Mouse (Mus musculus) yolk sac, embryonic 10.5 days (tissue): ENCODE measurements around the gene Myadml2.

Experiments used
- DNase-seq: peaks from one replicate; pipeline ENCODE4 v3.0.0-alpha.2; 2017; ENCODE audit warnings: low spot score

The Myadml2 gene

GRCm38 (mm10) chr11:120629341-120629730 lies 18.6 kb downstream of the Myadml2 start:
- DNase-seq = no peak

GRCm38 (mm10) chr11:120628601-120629340 lies 19.2 kb downstream of the Myadml2 start:
- DNase-seq = no peak

GRCm38 (mm10) chr11:120627468-120628300 lies 20.3 kb downstream of the Myadml2 start:
- DNase-seq = no peak

DNA sequence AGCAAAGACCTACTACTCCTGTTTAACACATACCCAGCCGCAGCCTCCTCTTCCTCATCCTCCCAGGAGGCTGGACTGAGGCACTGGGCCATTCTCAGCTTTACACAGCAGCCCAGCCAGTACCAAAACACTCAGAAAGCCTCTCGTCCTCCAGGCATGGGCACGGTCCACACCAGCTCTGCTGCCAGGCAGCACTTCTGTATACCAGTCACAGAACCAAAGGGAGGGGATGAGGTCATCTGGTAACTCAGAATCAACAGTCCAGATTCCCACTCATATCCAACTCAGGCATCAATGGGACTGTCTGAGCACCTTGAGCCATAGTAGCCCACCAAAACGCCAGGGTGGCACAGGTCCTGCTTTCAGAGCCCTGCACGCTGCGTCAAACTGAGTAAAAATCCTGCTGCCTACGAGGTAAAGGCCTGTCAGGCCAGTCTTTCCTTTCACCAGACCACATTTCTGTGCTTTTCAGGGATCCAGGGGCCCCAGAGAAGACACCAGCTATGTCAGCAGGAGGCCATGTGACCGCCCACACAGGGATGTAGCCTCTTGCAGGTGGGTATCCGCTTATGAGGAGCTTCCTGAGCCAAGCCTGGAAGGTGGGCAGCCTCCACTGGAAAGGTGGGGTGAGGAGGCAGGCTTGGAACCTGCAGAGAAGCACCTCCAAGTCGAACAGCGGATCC lies 21.0 kb downstream of the Myadml2 start:
- DNase-seq = no peak

DNA sequence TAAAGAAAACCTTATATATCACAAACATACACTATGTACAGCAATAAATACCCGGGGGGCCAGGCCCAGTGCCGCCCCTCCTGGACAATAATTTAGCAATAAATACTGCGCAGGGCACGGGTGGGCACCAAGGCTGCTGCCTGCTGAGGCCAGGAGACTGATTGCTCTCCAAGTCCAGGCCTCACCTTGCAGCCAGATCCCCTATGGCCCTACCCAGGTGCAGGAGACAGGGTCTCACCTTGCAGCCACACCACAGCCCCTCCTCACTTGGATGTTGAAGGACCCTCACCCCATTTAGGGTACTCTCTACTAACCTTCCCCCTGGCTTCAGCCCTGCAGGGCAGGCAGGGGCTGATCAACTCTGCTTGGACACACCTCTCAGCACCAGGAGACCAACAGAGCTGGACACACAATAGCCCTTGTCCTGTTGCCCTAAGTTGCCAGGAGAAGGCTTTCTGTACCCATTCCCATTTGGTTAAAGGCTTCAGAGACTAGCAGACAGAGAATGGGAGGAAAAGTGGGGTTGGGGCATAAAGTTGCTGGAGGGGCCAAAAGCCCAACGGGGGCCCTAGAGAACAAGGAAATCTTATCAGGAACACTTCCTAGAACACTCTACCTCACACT lies 22.7 kb downstream of the Myadml2 start, which contains the start of gene Sirt7:
TSS of gene Sirt7 (minus strand) at position 89 of the 624 bp plus-strand sequence.
- no peak for DNase-seq

DNA sequence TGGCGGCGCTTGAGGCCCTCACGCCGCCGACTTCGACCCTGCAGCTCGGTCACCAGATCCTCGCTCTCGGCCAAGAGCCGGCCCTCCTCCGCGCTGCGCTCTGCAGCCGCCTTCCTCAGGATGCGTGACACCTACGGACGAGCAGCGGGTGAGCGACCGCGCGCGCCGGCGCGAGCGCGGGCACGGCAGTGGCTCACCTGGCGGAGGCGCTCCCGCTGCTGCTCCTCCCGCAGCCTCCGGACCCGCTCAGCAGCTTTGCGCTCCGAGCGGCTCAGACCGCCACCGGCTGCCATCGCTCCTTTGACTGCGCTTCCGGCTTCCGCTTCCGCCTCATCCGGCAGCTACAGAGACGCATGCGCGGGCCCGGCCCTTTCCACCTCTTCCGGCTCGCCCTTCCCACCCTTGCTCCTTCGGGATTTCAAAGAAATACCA lies 23.3 kb downstream of the Myadml2 start:
- peak; percentile 89 for DNase-seq

DNA sequence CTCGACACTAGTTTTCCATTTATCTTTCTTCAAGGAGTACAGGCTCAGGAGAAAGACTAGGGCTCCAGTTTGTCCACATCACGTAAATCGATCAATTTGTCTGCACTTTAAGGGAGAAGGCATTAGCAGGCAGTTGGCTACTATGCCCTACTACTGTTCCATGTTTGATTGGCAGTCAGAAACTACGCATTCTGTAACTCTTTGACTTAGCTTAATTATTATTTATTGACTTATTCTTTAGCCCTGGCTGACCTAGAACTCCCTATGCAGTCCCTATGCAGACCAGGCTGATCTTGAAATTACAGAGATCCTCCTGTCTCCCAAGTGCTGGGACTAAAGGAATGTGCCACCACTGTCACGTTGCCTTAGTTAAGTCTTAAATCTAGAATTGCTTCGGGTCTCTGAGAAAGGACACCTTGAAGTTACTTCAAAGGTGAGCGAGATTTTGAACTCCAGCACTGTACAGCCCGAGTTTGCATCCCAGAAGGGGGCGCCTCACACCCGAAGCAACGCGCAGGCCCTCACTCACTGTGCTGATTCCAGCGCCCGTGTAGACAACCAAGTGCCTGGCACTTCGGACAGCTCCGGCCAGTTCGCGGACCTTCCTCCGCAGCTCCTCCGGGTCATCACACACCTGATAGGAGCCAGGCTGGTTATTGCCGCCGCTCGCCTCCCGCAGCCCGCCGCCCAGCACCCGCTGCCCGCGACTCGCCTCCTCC lies 23.8 kb downstream of the Myadml2 start:
- DNase-seq = peak; percentile 77

DNA sequence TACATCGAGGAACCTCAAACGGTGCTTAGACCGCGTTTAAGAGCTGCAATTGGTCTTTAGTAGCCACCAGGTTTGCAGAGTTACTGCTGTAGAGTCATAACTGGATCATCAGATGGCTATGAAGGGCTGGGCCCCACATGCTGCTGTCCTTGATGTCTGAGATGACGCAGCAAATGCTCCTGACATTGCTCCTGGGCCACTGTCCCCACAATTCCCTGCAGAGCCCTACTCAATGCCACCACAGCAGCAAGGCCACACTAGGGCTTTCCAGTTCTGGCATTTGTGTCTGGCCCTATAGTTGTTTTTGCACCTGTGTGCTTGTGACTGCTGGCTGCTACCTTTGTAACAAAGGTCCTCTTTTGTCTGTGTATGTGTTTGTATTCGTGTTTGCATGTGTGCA lies 25.2 kb downstream of the Myadml2 start:
- no peak for DNase-seq

DNA sequence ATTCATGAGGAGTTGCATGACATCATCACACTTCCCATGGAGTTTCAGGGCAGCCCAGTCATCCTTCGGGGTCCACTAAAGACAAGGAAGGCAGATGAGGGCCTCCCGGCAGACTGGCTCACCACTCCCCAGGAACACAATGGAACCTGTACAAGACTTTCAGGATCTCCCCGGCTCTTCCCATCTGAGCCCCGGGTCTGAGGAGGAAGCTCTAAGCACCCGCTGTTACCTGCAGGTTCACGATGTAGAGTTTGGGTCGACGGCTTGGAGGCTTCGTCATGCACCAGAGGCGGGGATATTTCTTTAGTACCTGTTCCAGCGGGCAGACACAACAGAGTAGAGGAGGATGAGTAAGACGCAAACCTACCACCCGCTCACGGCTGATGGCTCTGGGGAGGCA lies 27.8 kb downstream of the Myadml2 start:
- no peak for DNase-seq

- DNase-seq = no peak
Measured at GRCm38 (mm10) chr11:120618619-120619535, 29.1 kb downstream of the Myadml2 start.

- peak; percentile 92 for DNase-seq
Measured at GRCm38 (mm10) chr11:120617519-120618112, 30.3 kb downstream of the Myadml2 start, which contains the start of gene Pcyt2. Gene Pcyt2 (minus strand): TSS chr11:120617936.

- DNase-seq = peak; percentile 53
Measured at GRCm38 (mm10) chr11:120616617-120617294, 31.2 kb downstream of the Myadml2 start.

DNA sequence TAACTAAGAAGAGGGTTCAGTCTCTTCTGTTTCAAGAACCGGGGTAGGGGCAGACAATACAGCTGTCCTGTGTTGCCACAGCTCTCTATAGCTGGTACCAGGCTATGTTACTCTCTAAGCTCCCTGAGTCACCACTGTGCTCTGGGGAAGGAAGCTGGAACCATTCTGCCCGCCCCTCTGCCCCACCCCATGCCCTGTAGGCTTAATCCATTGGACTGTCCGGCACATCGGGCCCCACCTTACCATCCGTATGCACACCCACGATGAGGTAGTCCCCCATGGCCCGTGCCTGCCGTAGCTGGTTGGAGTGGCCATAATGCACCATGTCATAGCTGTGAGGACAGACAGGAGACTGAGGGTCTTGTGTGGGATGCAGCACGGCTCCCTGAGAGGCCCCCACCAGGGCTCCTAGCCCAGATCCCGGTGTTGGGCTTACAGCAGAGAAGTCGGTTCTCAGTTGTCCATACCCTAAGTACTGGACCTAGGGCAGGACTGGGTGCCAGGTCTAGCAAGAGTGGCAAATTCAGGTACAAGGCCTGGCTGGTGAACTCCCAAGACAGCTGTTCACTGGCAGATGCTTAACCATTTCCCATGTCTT lies 32.3 kb downstream of the Myadml2 start:
- no peak for DNase-seq

GRCm38 (mm10) chr11:120615167-120615566 lies 32.8 kb downstream of the Myadml2 start:
- no peak for DNase-seq

DNA sequence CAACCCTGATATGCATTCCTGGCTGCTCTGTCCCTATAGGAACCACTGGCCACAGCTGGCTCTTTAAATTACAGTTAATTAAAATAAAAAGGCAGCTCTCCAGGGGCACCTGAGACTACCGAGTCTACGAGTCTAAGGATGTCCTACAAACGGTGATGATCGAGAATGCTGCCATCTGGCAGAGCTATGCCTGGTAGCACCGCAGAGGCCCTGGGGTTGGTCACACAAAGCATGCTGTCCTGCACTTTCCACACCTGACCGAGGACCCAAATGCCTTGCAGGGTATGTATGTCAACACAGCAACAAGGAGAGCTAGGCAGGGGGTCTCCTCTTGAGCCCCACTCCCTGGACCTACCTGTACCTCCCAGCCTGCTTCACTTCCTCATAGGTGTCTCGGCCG lies 34.0 kb downstream of the Myadml2 start:
- DNase-seq = no peak

GRCm38 (mm10) chr11:120613481-120613972 lies 34.4 kb downstream of the Myadml2 start:
- no peak for DNase-seq

DNA sequence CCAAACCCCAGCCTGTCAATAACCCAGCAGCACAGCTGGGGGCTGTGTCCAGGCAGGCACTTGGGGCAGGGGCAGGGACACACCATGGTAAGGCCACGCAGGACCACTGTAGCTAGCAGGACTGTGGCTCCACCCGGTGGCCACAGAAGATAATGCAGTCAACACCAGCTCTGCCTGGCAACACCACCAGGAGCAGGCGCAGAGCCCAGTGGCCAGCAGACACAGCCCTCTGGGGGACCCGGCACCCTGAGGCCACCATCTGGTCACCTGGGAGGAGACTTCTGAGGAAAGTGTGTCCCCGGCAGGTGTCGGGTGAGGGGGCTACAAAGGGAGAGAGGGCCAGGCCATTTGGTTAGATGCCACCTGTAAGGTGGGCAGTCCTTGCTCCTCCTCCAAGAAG lies 35.2 kb downstream of the Myadml2 start:
- DNase-seq = peak; percentile 61

DNA sequence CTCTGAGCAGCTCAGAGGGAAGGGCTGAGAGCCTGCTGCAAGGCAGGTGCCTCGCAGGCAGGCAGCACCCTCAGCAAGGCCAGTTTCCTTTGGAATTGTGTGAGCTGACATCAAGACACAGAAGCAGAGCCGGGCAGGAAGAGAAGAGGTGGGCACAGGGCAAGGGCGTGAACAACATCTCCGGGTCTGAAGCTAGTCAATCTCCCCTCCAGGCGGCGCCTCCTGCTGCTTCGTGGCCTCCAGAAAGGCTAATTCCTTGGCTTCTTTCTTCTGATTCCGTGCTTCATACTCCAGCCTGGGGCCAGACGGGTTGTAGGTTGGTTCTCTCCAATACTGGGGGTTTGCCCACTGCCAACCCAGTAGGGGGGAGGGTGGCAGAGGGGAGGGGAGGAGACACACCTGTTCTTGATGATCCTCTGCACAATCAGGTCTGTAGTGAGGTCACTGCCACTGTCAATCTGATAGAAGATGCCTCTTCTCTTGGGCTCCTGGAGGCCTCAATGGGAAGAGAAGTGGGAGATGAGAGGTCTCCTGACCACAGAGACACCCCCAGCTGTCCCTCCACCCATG lies 37.4 kb downstream of the Myadml2 start:
- no peak for DNase-seq
